Mouse (Mus musculus) lung, postnatal 0 days (tissue): Measurements from ENCODE around the gene Cgnl1.

ENCODE experiments used
- CTCF ChIP-seq: IDR thresholded peaks from 2 replicates; pipeline ENCODE4 v1.5.1; 2016; ENCODE audit warnings: antibody characterized with exemption, mild to moderate bottlenecking
- EP300 ChIP-seq: IDR thresholded peaks from 2 replicates; pipeline ENCODE4 v1.6.1; 2016; ENCODE audit warnings: antibody characterized with exemption, mild to moderate bottlenecking, control low read depth

DNA sequence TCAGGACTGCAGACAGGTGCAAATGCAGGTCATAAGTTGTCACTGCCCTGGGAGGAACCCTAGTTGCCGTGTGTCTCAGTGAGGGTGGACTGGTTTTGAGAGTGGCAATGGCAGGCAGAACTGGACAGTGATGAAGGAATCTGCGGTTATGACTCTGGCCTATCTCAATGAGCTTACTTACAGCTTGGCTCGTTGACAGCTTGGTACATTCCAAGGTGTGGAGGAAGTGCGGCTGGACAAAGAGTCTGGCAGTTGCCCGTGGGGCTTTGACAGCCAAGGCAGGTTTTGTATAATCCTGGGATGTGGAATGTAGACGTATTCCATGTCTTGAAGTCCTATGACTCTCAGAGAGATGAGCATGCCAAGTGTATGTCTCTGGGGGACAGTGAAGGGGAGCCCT, 162.4 kb downstream of the Cgnl1 start:
- TF ChIP-seq CTCF (no peak), EP300 (no peak)
